Mouse (Mus musculus): ENCODE measurements around the gene Dlx4. TPM values are rescaled to one million over a fixed set of nuclear protein-coding genes. Genes with fewer than 3 reads are reported as not detected.

The Dlx4 gene
- polyA plus RNA-seq, 1 experiment from 2014 or later, result 0.12 TPM

DNA sequence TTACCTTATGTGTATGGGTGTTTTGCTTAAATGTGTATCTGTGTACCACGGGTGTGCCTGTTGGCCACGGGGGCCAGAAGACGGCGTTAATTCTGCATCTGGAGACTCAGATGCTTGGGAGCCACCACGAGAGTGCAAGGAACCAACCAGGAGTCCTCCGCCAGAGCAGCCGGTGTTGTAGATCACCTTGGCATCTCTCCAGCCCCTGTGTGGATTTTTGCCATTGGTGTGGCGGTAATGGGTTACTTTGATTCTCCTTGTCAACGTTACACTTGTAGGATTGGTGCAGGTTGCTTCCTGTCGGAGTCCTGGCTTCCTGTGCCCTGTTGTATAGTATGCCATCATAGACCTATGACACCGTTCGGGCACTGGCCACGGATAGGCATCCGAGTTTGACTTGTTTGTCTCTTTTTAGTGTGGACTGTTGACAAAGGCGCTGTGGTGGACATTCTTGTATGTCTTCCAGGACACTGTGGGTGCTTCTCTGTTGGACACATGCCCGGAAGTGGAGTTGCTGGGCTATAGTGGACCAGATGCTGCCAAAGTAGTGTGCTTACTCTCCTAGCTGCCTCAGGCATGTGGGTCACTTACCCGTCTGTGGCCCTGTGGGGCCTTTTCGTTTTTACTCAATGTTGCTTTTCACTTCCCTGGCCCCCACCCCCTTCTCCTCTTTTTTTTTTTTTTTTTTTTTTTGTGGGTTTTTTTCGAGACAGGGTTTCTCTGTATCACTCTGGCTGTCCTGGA is 43.7 kb downstream of the Dlx4 start:
- no peaks in the 10 kb centered on the region for H3K27me3 ChIP-seq (ENCODE audit: control insufficient read depth, insufficient read depth, low read length)
- no peak overlapping the region for H3K9ac ChIP-seq (replicated peaks; ENCODE audit: low read length)
- WGBS, result 91% methylated on average over 19 of the region's 19 CpGs
- no peak overlapping the region for H3K4me2 ChIP-seq (ENCODE audit: low read length)
- H3K9me3 ChIP-seq (ENCODE audit: control insufficient read depth, low read length), result no peaks in the 10 kb centered on the region
- DNase-seq, result no peak
- no peaks in the 10 kb centered on the region for H3K36me3 ChIP-seq (ENCODE audit: control insufficient read depth, insufficient read depth, low read length)
- no peak overlapping the region for H3K27ac ChIP-seq (replicated peaks; ENCODE audit: low read depth, low read length)
- H3K4me1 ChIP-seq (ENCODE audit: control insufficient read depth, insufficient read depth, low read length), result peaks cover 5% of the 10 kb centered on the region; the same call in 1 of the 2 replicates
- no peak overlapping the region for H3K4me3 ChIP-seq (replicated peaks; ENCODE audit: low read depth, low read length)
- ATAC-seq (ENCODE audit: low FRiP score, low TSS enrichment), result no peak

DNA sequence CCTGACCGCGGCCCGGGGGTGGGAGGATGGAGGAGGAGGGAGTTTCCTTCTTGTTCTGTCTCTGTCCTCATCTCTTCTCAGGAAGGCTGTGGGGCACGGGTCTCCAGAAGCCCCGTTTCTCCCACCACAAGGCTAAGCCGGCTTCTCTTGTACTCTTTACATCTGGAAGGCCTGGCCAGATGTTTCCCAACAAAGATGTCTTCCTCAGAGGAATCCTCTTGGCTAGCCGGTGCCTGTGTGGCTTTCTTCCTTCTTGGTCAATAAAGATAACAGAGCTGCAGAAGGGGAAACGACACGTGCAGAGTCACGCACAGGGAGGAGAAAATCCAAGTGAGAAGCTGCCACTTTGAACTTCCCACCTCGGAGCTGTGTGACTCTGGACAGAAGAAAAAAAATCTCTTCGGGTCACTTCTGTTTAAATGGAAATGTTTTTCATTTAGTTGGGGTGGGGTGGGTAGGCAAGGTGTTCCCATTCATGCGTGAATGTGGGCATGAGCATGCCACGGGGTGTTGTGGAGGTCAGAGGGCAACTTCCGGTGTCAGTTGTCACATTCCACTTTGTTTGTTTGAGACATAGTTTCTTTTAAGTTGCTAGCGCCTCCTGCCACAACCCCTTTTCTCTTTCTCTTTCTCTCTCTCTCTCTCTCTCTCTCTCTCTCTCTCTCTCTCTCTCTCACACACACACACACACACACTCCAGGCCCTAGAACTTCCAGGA is 44.8 kb downstream of the Dlx4 start:
- ATAC-seq (ENCODE audit: low FRiP score, low TSS enrichment) (no peak), DNase-seq (no peak)
- H3K4me3 ChIP-seq (replicated peaks; ENCODE audit: low read depth, low read length), result no peak overlapping the region
- H3K36me3 ChIP-seq (ENCODE audit: control insufficient read depth, insufficient read depth, low read length), result no peaks in the 10 kb centered on the region
- WGBS, result 22% methylated on average over 16 of the region's 16 CpGs
- H3K27me3 ChIP-seq (ENCODE audit: control insufficient read depth, insufficient read depth, low read length), result no peaks in the 10 kb centered on the region
- H3K9ac ChIP-seq (replicated peaks; ENCODE audit: low read length), result no peak overlapping the region
- H3K9me3 ChIP-seq (ENCODE audit: control insufficient read depth, low read length), result no peaks in the 10 kb centered on the region
- no peak overlapping the region for H3K4me2 ChIP-seq (ENCODE audit: low read length)
- H3K27ac ChIP-seq (replicated peaks; ENCODE audit: low read depth, low read length), result no peak overlapping the region
- H3K4me1 ChIP-seq (ENCODE audit: control insufficient read depth, insufficient read depth, low read length), result peaks cover 5% of the 10 kb centered on the region; the same call in 1 of the 2 replicates

DNA sequence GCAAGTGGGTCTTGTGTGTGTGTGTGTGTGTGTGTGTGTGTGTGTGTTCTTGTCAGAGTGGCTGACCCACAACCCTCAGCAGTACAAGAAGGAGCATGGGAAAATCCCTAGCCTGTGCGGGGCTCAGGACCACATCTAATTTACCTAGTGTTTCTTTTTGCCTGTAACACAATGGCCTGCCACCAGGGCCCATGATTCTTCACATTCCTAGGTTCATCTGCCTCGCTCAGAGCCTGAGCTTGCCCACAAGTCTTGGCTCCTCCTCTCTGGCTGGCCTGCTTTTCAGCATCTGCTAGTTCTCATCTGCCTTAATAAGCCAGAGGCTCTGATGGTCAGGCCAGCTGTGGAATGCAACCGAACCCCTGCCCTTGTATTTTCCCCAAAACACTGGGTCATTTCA is 45.7 kb downstream of the Dlx4 start:
- no peak overlapping the region for H3K4me2 ChIP-seq (ENCODE audit: low read length)
- WGBS, result 39% methylated on average over 3 of the region's 3 CpGs
- H3K27me3 ChIP-seq (ENCODE audit: control insufficient read depth, insufficient read depth, low read length), result no peaks in the 10 kb centered on the region
- H3K9me3 ChIP-seq (ENCODE audit: control insufficient read depth, low read length), result no peaks in the 10 kb centered on the region
- H3K9ac ChIP-seq (replicated peaks; ENCODE audit: low read length), result no peak overlapping the region
- no peak for DNase-seq
- no peaks in the 10 kb centered on the region for H3K4me1 ChIP-seq (ENCODE audit: control insufficient read depth, insufficient read depth, low read length)
- H3K36me3 ChIP-seq (ENCODE audit: control insufficient read depth, insufficient read depth, low read length), result no peaks in the 10 kb centered on the region
- no peak overlapping the region for H3K4me3 ChIP-seq (replicated peaks; ENCODE audit: low read depth, low read length)
- no peak for ATAC-seq (ENCODE audit: low FRiP score, low TSS enrichment)
- no peak overlapping the region for H3K27ac ChIP-seq (replicated peaks; ENCODE audit: low read depth, low read length)

DNA sequence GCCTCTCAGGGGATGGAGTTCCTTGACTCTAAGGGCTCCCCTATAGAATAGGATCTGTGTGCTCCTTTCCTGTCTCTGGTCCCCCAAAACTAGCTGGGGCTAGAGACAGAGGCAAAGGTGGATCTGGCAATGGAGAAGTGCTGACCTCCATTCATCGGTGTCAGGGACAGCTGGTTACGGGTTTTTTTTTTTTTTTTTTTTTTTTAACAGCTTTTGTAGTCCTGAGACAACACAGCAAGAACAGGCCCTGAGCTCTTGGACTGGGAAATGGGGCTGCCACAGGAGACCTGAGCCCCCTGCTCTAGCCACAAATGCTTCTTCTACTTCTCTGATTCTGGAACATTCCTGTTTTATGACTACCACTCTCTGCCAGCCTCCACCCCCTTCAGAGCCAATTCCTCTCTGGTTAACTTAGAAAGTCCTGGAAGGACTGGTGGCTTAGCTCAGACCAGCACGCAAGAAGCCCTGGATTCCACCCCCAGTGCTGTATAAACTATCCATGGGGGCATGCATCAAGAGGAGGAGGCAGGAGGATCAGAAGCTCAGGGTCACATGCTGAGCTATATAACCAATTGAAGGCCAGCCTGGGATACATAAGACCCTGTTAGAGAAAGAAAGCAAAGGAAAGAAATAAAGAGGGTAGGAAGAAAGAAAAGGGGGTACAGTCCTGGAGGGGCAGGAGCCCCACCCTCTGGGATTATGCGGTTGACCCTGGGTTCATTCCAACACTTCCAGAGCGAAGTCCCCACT is 47.5 kb downstream of the Dlx4 start:
- H3K36me3 ChIP-seq (ENCODE audit: control insufficient read depth, insufficient read depth, low read length), result no peaks in the 10 kb centered on the region
- no peak overlapping the region for H3K4me2 ChIP-seq (ENCODE audit: low read length)
- ATAC-seq (ENCODE audit: low FRiP score, low TSS enrichment), result no peak
- WGBS, result 83% methylated on average over 5 of the region's 5 CpGs
- no peak for DNase-seq
- no peaks in the 10 kb centered on the region for H3K9me3 ChIP-seq (ENCODE audit: control insufficient read depth, low read length)
- H3K27ac ChIP-seq (replicated peaks; ENCODE audit: low read depth, low read length), result no peak overlapping the region
- H3K9ac ChIP-seq (replicated peaks; ENCODE audit: low read length), result no peak overlapping the region
- no peaks in the 10 kb centered on the region for H3K27me3 ChIP-seq (ENCODE audit: control insufficient read depth, insufficient read depth, low read length)
- no peak overlapping the region for H3K4me3 ChIP-seq (replicated peaks; ENCODE audit: low read depth, low read length)
- no peaks in the 10 kb centered on the region for H3K4me1 ChIP-seq (ENCODE audit: control insufficient read depth, insufficient read depth, low read length)

DNA sequence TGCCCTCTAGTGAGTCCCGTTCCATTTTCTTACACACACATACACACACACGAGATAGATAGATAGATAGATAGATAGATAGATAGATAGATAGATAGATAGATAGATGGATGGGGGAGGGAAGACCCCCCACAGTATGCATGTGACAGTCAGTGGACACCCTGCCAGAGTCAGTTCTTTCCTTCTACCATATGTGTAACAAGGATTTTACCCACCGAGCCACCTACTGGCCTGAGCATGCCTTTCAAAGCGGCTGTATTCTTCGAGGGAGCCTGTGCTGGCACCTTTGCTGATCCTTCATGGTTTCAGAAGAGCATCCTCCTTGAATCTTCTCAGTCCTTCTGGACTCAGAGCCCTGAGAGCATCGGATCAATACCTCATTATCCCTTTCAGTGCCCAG is 48.2 kb downstream of the Dlx4 start:
- 62% methylated on average over 6 of the region's 6 CpGs for WGBS
- Histone ChIP-seq H3K27ac (replicated peaks; ENCODE audit: low read depth, low read length) (no peak overlapping the region), H3K4me2 (ENCODE audit: low read length) (no peak overlapping the region), H3K9me3 (ENCODE audit: control insufficient read depth, low read length) (no peaks in the 10 kb centered on the region), H3K9ac (replicated peaks; ENCODE audit: low read length) (no peak overlapping the region), H3K4me3 (replicated peaks; ENCODE audit: low read depth, low read length) (no peak overlapping the region), H3K36me3 (ENCODE audit: control insufficient read depth, insufficient read depth, low read length) (no peaks in the 10 kb centered on the region), H3K4me1 (ENCODE audit: control insufficient read depth, insufficient read depth, low read length) (no peaks in the 10 kb centered on the region), H3K27me3 (ENCODE audit: control insufficient read depth, insufficient read depth, low read length) (no peaks in the 10 kb centered on the region)
- ATAC-seq (ENCODE audit: low FRiP score, low TSS enrichment), result no peak
- DNase-seq, result no peak

DNA sequence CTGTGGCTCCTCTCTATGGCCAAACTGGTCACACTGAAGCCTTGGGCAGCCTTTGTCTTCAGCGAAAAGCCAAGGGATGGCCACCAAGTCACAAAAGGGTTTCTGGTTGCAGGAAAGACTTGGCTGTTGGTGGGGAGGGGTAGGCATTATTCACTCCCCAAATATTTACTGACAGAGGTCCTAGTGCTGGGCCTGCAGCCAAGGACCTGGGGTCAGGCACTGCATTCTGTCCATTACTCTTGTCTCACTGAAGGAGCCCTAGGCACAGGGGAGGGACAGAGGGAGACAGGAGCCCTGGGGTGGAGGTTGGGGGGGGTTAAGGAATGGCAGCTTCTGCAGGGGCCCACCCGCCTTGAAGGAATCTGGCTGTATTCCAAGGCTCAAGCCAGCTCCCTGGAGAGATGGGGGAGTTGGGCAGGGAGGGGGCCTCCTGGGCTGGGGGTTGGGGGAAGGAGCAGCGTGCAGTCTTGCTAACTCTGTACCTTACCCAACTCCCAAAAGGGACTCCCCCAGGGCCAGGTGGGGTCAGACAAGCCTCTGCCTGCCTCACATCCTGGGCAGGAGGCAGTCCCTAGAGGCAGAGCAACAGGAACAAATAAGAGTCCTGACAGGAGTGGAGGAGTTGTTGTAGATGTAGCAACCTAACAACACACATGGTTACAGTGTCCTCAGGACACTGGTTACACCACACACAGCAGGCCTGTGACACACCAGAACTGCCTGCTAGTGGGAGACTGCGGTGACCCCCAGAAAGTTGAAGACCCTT is 49.3 kb downstream of the Dlx4 start:
- DNase-seq (peak; percentile 34), ATAC-seq (ENCODE audit: low FRiP score, low TSS enrichment) (no peak)

DNA sequence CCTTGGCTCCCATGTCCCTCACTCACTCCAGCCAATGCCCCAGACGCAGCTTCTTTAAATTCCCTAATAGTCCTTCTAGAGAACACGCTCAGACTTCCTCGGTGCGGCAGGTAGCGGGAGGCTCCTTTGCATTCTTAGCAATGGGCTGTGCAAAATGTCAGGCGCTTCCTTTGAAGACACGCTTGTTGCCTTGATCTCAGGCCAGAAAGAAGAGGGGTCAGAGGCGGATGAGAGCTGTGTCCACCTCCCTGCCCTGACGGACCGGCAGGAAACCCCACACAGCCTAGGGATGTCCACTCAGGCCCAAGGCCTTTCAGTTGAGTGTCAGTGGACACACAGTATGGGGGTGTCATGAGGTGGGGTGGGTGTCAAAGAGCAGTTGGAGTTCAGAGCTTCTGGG is 50.5 kb downstream of the Dlx4 start:
- H3K4me3 ChIP-seq (replicated peaks; ENCODE audit: low read depth, low read length), result no peak overlapping the region
- no peaks in the 10 kb centered on the region for H3K27me3 ChIP-seq (ENCODE audit: control insufficient read depth, insufficient read depth, low read length)
- no peaks in the 10 kb centered on the region for H3K4me1 ChIP-seq (ENCODE audit: control insufficient read depth, insufficient read depth, low read length)
- no peak overlapping the region for H3K9ac ChIP-seq (replicated peaks; ENCODE audit: low read length)
- H3K27ac ChIP-seq (replicated peaks; ENCODE audit: low read depth, low read length), result no peak overlapping the region
- ATAC-seq (ENCODE audit: low FRiP score, low TSS enrichment) (no peak), DNase-seq (no peak)
- WGBS, result 71% methylated on average over 10 of the region's 10 CpGs
- no peaks in the 10 kb centered on the region for H3K36me3 ChIP-seq (ENCODE audit: control insufficient read depth, insufficient read depth, low read length)
- no peak overlapping the region for H3K4me2 ChIP-seq (ENCODE audit: low read length)
- no peaks in the 10 kb centered on the region for H3K9me3 ChIP-seq (ENCODE audit: control insufficient read depth, low read length)

More for the DNA sequence above, 49.3 kb downstream of the Dlx4 start:
- Histone ChIP-seq H3K4me3 (replicated peaks; ENCODE audit: low read depth, low read length) (no peak overlapping the region), H3K27ac (replicated peaks; ENCODE audit: low read depth, low read length) (no peak overlapping the region), H3K9ac (replicated peaks; ENCODE audit: low read length) (no peak overlapping the region), H3K4me2 (ENCODE audit: low read length) (no peak overlapping the region), H3K27me3 (ENCODE audit: control insufficient read depth, insufficient read depth, low read length) (no peaks in the 10 kb centered on the region), H3K4me1 (ENCODE audit: control insufficient read depth, insufficient read depth, low read length) (no peaks in the 10 kb centered on the region), H3K36me3 (ENCODE audit: control insufficient read depth, insufficient read depth, low read length) (no peaks in the 10 kb centered on the region), H3K9me3 (ENCODE audit: control insufficient read depth, low read length) (no peaks in the 10 kb centered on the region)
- WGBS, result 58% methylated on average over 4 of the region's 4 CpGs

DNA sequence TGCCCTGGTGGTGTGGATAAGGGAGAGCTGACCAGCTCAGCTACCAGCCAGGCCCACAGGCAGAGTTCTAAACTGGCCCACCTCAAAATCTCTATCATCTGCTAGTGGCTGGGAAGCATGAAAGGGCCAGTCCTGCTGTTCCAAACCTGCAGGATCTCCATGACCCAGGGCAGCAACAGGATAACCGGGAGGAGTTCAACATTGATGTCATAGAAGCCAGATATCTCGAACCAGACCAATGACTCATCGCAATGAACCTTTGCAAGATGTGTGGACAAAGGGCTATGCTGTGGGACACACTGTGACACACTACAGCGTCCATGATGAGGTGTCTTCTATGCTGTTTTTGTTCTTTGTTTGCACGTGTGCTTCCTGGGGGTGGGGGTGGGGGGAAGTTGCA is 53.0 kb downstream of the Dlx4 start:
- Histone ChIP-seq H3K27ac (replicated peaks; ENCODE audit: low read depth, low read length) (no peak overlapping the region), H3K4me2 (ENCODE audit: low read length) (no peak overlapping the region), H3K9me3 (ENCODE audit: control insufficient read depth, low read length) (no peaks in the 10 kb centered on the region), H3K36me3 (ENCODE audit: control insufficient read depth, insufficient read depth, low read length) (no peaks in the 10 kb centered on the region), H3K4me1 (ENCODE audit: control insufficient read depth, insufficient read depth, low read length) (no peaks in the 10 kb centered on the region), H3K4me3 (replicated peaks; ENCODE audit: low read depth, low read length) (no peak overlapping the region), H3K9ac (replicated peaks; ENCODE audit: low read length) (no peak overlapping the region), H3K27me3 (ENCODE audit: control insufficient read depth, insufficient read depth, low read length) (no peaks in the 10 kb centered on the region)
- DNase-seq (no peak), ATAC-seq (ENCODE audit: low FRiP score, low TSS enrichment) (no peak)
- 89% methylated on average over 5 of the region's 5 CpGs for WGBS

Data from midbrain, embryonic 14.5 days (tissue).